Comparison of ENCODE assay signal across 7 mouse cellular contexts in genomic region chr11:60416963-60417716, GRCm38 (mm10). TPM values are rescaled to one million over a fixed set of nuclear protein-coding genes. Genes with fewer than 3 reads are reported as not detected.
A peak's percentile ranks its signal among the peaks of the same experiment; 100 is the strongest.
DNase-seq lines count a peak whose midpoint lies in the region; ATAC-seq lines count a peak whose summit lies in the region.

Gene Gid4, plus strand, starts transcription at chr11:60417145.

- no peaks in the 10 kb centered on the region for H3K27me3 ChIP-seq in embryonic facial prominence, embryonic 12.5 days
- H3K27me3 ChIP-seq in limb, embryonic 11.5 days (ENCODE audit: control insufficient read depth, insufficient read depth, low read length) = no peaks in the 10 kb centered on the region
- no peaks in the 10 kb centered on the region for H3K27me3 ChIP-seq in midbrain, embryonic 14.5 days (ENCODE audit: control insufficient read depth, insufficient read depth, low read length)

- DNase-seq in adrenal gland, postnatal 25 days = peak; percentile 98
- DNase-seq in heart, adult 11 months = peak; percentile 100
- DNase-seq in kidney, adult 18-20 months = peak; percentile 99
- peak; percentile 99 for DNase-seq in limb, embryonic 11.5 days (ENCODE audit: low spot score)
- DNase-seq in midbrain, embryonic 14.5 days = peak; percentile 100
- peak; percentile 97 to 98 for DNase-seq in spleen, adult 18-20 months

- under 1% methylated on average over 66 of the region's 81 CpGs for WGBS in embryonic facial prominence, embryonic 12.5 days
- WGBS in limb, embryonic 11.5 days = under 1% methylated on average over 49 of the region's 81 CpGs
- WGBS in midbrain, embryonic 14.5 days = under 1% methylated on average over 61 of the region's 81 CpGs

- peak; percentile 94 for ATAC-seq in embryonic facial prominence, embryonic 12.5 days (ENCODE audit: insufficient number of reproducible peaks, insufficient read depth, low FRiP score, low TSS enrichment)
- peak; percentile 97 for ATAC-seq in limb, embryonic 11.5 days (ENCODE audit: insufficient number of reproducible peaks, low FRiP score, low TSS enrichment, low read depth)
- peak; percentile 98 for ATAC-seq in midbrain, embryonic 14.5 days (ENCODE audit: low FRiP score, low TSS enrichment)

- H3K36me3 ChIP-seq in embryonic facial prominence, embryonic 12.5 days = no peaks in the 10 kb centered on the region
- no peaks in the 10 kb centered on the region for H3K36me3 ChIP-seq in limb, embryonic 11.5 days (ENCODE audit: control insufficient read depth, insufficient read depth, low read length)
- no peaks in the 10 kb centered on the region for H3K36me3 ChIP-seq in midbrain, embryonic 14.5 days (ENCODE audit: control insufficient read depth, insufficient read depth, low read length)

- peak within 1 kb of the TSS; percentile 77 for H3K4me3 ChIP-seq in embryonic facial prominence, embryonic 12.5 days
- peak within 1 kb of the TSS; percentile 76 for H3K4me3 ChIP-seq in limb, embryonic 11.5 days (ENCODE audit: low read depth, low read length)
- peak within 1 kb of the TSS; percentile 91 for H3K4me3 ChIP-seq in midbrain, embryonic 14.5 days (replicated peaks; ENCODE audit: low read depth, low read length)

- H3K9me3 ChIP-seq in embryonic facial prominence, embryonic 12.5 days = no peaks in the 10 kb centered on the region
- no peaks in the 10 kb centered on the region for H3K9me3 ChIP-seq in limb, embryonic 11.5 days (ENCODE audit: control insufficient read depth, low read length)
- no peaks in the 10 kb centered on the region for H3K9me3 ChIP-seq in midbrain, embryonic 14.5 days (ENCODE audit: control insufficient read depth, low read length)

- peaks cover 20% of the 10 kb centered on the region for H3K4me1 ChIP-seq in embryonic facial prominence, embryonic 12.5 days
- peaks cover 10% of the 10 kb centered on the region for H3K4me1 ChIP-seq in limb, embryonic 11.5 days (ENCODE audit: control insufficient read depth, insufficient read depth, low read length)
- peaks cover 12% of the 10 kb centered on the region for H3K4me1 ChIP-seq in midbrain, embryonic 14.5 days (ENCODE audit: control insufficient read depth, insufficient read depth, low read length)

- peak within 1 kb of the TSS; percentile 87 for H3K9ac ChIP-seq in embryonic facial prominence, embryonic 12.5 days
- H3K9ac ChIP-seq in limb, embryonic 11.5 days (ENCODE audit: low read length) = peak within 1 kb of the TSS; percentile 90
- H3K9ac ChIP-seq in midbrain, embryonic 14.5 days (replicated peaks; ENCODE audit: low read length) = peak within 1 kb of the TSS; percentile 83

- peak within 1 kb of the TSS; percentile 82 for H3K27ac ChIP-seq in embryonic facial prominence, embryonic 12.5 days
- H3K27ac ChIP-seq in limb, embryonic 11.5 days (replicated peaks; ENCODE audit: low read depth, low read length) = peak within 1 kb of the TSS; percentile 91
- H3K27ac ChIP-seq in midbrain, embryonic 14.5 days (replicated peaks; ENCODE audit: low read depth, low read length) = peak within 1 kb of the TSS; percentile 81

- peak within 1 kb of the TSS; percentile 92 for H3K4me2 ChIP-seq in embryonic facial prominence, embryonic 12.5 days (replicated peaks)
- peak within 1 kb of the TSS; percentile 71 for H3K4me2 ChIP-seq in limb, embryonic 11.5 days (ENCODE audit: low read depth, severe bottlenecking)
- peak within 1 kb of the TSS; percentile 60 for H3K4me2 ChIP-seq in midbrain, embryonic 14.5 days (ENCODE audit: low read length)

RNA-seq across cellular contexts. Expression of gene Gid4, which starts in this region (rescaled TPM):
- total RNA-seq in adrenal gland, postnatal 25 days (2021) = 49.1 and 50.1 TPM in 2 replicates
- polyA plus RNA-seq in embryonic facial prominence, embryonic 12.5 days (2016; fragmentation: Nextera tagmentation; extraction: Ambion mirVana) = 28.0 and 28.9 TPM in 2 replicates
- 28.6 and 30.8 TPM in 2 replicates for polyA plus RNA-seq in limb, embryonic 11.5 days (2014; fragmentation: Nextera tagmentation; extraction: Ambion mirVana)
- 17.0 and 26.3 TPM in 2 replicates for polyA plus RNA-seq in midbrain, embryonic 14.5 days (2014; fragmentation: Nextera tagmentation; extraction: Ambion mirVana)

Comparison
In these comparisons a context has a peak if more than half of its experiments do, and no peak if none do; other contexts are left out.
1. Peak in every context shown above with its lines: DNase-seq, ATAC-seq, H3K4me3 ChIP-seq and H3K27ac ChIP-seq.